Mouse (Mus musculus) cortical plate, adult 2 months (tissue): ENCODE data around the gene Hps5.

Source experiments
- CTCF ChIP-seq: fragments of 200-500 bp; IDR thresholded peaks from 2 replicates; pipeline ENCODE4 v1.5.1; 2011; ENCODE audit warnings: mild to moderate bottlenecking, control low read depth, low read length; ENCODE audit not compliant: insufficient read depth; ENCODE audit errors: extremely low read depth
- POLR2A ChIP-seq: fragments of 200-500 bp; IDR thresholded peaks from 2 replicates; pipeline ENCODE4 v1.6.1; 2011; ENCODE audit warnings: mild to moderate bottlenecking, low read length, control low read depth; ENCODE audit not compliant: insufficient read depth; ENCODE audit errors: extremely low read depth

DNA sequence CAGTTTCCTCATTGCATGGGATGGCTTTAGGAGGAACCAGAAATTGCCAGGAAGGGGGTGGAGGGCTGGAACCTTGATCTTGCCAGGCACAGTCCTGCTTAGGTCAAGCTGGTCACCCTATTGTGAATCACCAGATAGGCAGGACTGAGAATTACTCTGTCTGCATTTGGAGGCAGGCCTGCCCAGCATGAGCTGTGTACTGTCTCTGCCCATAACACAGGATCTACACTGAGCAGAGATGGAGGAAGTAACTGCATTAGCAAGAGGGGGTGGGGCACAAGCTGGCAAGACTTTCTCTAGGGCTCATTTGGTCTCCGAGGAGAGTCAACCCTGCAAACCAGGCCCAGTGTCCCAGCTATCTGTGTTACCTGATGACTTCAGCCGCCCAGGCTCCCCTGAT is 60.9 kb downstream of the Hps5 start:
- TF ChIP-seq POLR2A (no peak), CTCF (no peak)
